Mouse (Mus musculus): Measurements from ENCODE around the gene Lsamp. TPM values are rescaled to one million over a fixed set of nuclear protein-coding genes. Genes with fewer than 3 reads are reported as not detected.

Gene Lsamp
- polyA plus RNA-seq (2014; fragmentation: Nextera tagmentation; extraction: Ambion mirVana): 0.75 and 1.3 TPM in 2 replicates

- under 1% methylated on average over 24 of the region's 24 CpGs for WGBS
- Histone ChIP-seq H3K4me3 (ENCODE audit: low read depth, low read length) (peak within 1 kb of the TSS; percentile 47), H3K27ac (ENCODE audit: low read depth, low read length) (no peak within 1 kb of the TSS), H3K9ac (ENCODE audit: low read depth, low read length) (no peak within 1 kb of the TSS), H3K4me2 (peak within 1 kb of the TSS; percentile 81), H3K4me1 (replicated peaks; ENCODE audit: control insufficient read depth, insufficient read depth, low read length) (no peaks in the 10 kb centered on the region), H3K9me3 (ENCODE audit: control insufficient read depth, low read length) (no peaks in the 10 kb centered on the region), H3K36me3 (ENCODE audit: control insufficient read depth, insufficient read depth, low read length) (no peaks in the 10 kb centered on the region), H3K27me3 (replicated peaks; ENCODE audit: control insufficient read depth, insufficient read depth, low read length) (peaks cover 5% of the 10 kb centered on the region; the same call in 1 of the 2 replicates)
- ATAC-seq (replicated peaks; ENCODE audit: low FRiP score) (peak; percentile 72), DNase-seq (ENCODE audit: low spot score) (peak; percentile 68)
Observed at GRCm38 (mm10) chr16:39984205-39984634, at the start of gene Lsamp. TSS of gene Lsamp (plus strand) at chr16:39984361.

GRCm38 (mm10) chr16:39957686-39958085 is 26.5 kb upstream of the Lsamp start:
- no peak for ATAC-seq (replicated peaks; ENCODE audit: low FRiP score)
- no peaks in the 10 kb centered on the region for H3K27me3 ChIP-seq (replicated peaks; ENCODE audit: control insufficient read depth, insufficient read depth, low read length)
- H3K9ac ChIP-seq (ENCODE audit: low read depth, low read length): no peak overlapping the region
- H3K9me3 ChIP-seq (ENCODE audit: control insufficient read depth, low read length): no peaks in the 10 kb centered on the region
- H3K4me2 ChIP-seq: no peak overlapping the region
- H3K36me3 ChIP-seq (ENCODE audit: control insufficient read depth, insufficient read depth, low read length): no peaks in the 10 kb centered on the region
- WGBS: 90% methylated on average over 2 of the region's 2 CpGs
- no peak overlapping the region for H3K4me3 ChIP-seq (ENCODE audit: low read depth, low read length)
- no peak for DNase-seq (ENCODE audit: low spot score)
- no peaks in the 10 kb centered on the region for H3K4me1 ChIP-seq (replicated peaks; ENCODE audit: control insufficient read depth, insufficient read depth, low read length)
- H3K27ac ChIP-seq (ENCODE audit: low read depth, low read length): no peak overlapping the region

DNA sequence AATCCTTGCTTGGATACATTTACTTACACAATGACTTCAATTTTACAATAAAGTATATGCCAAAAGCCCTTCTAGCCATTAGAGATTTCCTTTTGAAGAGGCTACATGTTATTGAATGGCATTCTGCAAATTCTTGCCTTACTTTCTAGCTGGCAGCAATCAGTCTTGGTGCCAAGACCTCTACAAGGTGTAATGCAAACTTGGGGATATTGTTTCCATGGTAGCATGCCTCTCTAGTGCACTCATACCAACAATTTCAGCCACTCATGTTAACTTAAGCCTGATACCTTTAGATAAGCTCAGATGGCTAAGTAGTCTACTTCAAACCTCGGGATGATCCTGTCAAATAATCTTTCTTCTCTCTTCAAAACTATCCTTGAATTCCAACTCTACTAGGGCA is 11.4 kb upstream of the Lsamp start:
- WGBS: 67% methylated on average over 1 of the region's 1 CpGs
- Histone ChIP-seq H3K36me3 (ENCODE audit: control insufficient read depth, insufficient read depth, low read length) (no peaks in the 10 kb centered on the region), H3K4me2 (no peak overlapping the region), H3K4me3 (ENCODE audit: low read depth, low read length) (no peak overlapping the region), H3K27me3 (replicated peaks; ENCODE audit: control insufficient read depth, insufficient read depth, low read length) (no peaks in the 10 kb centered on the region), H3K27ac (ENCODE audit: low read depth, low read length) (no peak overlapping the region), H3K9me3 (ENCODE audit: control insufficient read depth, low read length) (no peaks in the 10 kb centered on the region), H3K4me1 (replicated peaks; ENCODE audit: control insufficient read depth, insufficient read depth, low read length) (no peaks in the 10 kb centered on the region), H3K9ac (ENCODE audit: low read depth, low read length) (no peak overlapping the region)
- DNase-seq (ENCODE audit: low spot score) (no peak), ATAC-seq (replicated peaks; ENCODE audit: low FRiP score) (no peak)

GRCm38 (mm10) chr16:39984635-39985291 is 602 bp downstream of the Lsamp start:
- Histone ChIP-seq H3K4me1 (replicated peaks; ENCODE audit: control insufficient read depth, insufficient read depth, low read length) (no peaks in the 10 kb centered on the region), H3K4me3 (ENCODE audit: low read depth, low read length) (peak overlapping the region; percentile 47), H3K9ac (ENCODE audit: low read depth, low read length) (no peak overlapping the region), H3K9me3 (ENCODE audit: control insufficient read depth, low read length) (no peaks in the 10 kb centered on the region), H3K27ac (ENCODE audit: low read depth, low read length) (no peak overlapping the region), H3K36me3 (ENCODE audit: control insufficient read depth, insufficient read depth, low read length) (no peaks in the 10 kb centered on the region), H3K27me3 (replicated peaks; ENCODE audit: control insufficient read depth, insufficient read depth, low read length) (peaks cover 5% of the 10 kb centered on the region; the same call in 1 of the 2 replicates), H3K4me2 (peak overlapping the region; percentile 81)
- DNase-seq (ENCODE audit: low spot score): no peak
- WGBS: 3% methylated on average over 29 of the region's 29 CpGs
- ATAC-seq (replicated peaks; ENCODE audit: low FRiP score): peak; percentile 36

- no peak overlapping the region for H3K9ac ChIP-seq (ENCODE audit: low read depth, low read length)
- no peaks in the 10 kb centered on the region for H3K36me3 ChIP-seq (ENCODE audit: control insufficient read depth, insufficient read depth, low read length)
- H3K4me1 ChIP-seq (replicated peaks; ENCODE audit: control insufficient read depth, insufficient read depth, low read length): no peaks in the 10 kb centered on the region
- WGBS: 60% methylated on average over 2 of the region's 2 CpGs
- H3K9me3 ChIP-seq (ENCODE audit: control insufficient read depth, low read length): no peaks in the 10 kb centered on the region
- H3K27me3 ChIP-seq (replicated peaks; ENCODE audit: control insufficient read depth, insufficient read depth, low read length): peaks cover 5% of the 10 kb centered on the region; the same call in 1 of the 2 replicates
- no peak overlapping the region for H3K27ac ChIP-seq (ENCODE audit: low read depth, low read length)
- no peak for ATAC-seq (replicated peaks; ENCODE audit: low FRiP score)
- DNase-seq (ENCODE audit: low spot score): no peak
- no peak overlapping the region for H3K4me3 ChIP-seq (ENCODE audit: low read depth, low read length)
- no peak overlapping the region for H3K4me2 ChIP-seq
Observed at GRCm38 (mm10) chr16:39988466-39988865, 4.3 kb downstream of the Lsamp start.

DNA sequence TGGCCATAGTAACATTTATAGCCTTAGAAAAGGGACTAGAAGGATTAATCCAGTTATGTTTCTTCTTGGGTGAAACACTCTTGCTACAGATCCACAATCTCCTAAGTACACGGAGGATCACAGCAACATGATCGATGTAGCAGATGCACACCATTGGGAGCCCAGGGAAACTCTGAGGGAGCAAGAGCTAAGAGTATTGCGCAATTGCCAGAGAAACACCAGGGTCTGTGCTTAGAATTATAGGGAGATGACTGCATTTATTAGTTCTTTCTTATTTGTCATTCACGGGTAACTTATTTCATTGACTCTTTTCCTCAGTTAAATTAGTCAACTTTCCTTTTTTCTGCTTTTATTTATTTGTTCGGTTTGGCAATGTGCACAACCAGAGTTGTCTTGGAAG is 10.7 kb downstream of the Lsamp start:
- H3K9ac ChIP-seq (ENCODE audit: low read depth, low read length): no peak overlapping the region
- H3K27ac ChIP-seq (ENCODE audit: low read depth, low read length): no peak overlapping the region
- H3K27me3 ChIP-seq (replicated peaks; ENCODE audit: control insufficient read depth, insufficient read depth, low read length): no peaks in the 10 kb centered on the region
- no peak overlapping the region for H3K4me2 ChIP-seq
- DNase-seq (ENCODE audit: low spot score): no peak
- ATAC-seq (replicated peaks; ENCODE audit: low FRiP score): no peak
- WGBS: 81% methylated on average over 5 of the region's 5 CpGs
- no peak overlapping the region for H3K4me3 ChIP-seq (ENCODE audit: low read depth, low read length)
- H3K4me1 ChIP-seq (replicated peaks; ENCODE audit: control insufficient read depth, insufficient read depth, low read length): no peaks in the 10 kb centered on the region
- no peaks in the 10 kb centered on the region for H3K36me3 ChIP-seq (ENCODE audit: control insufficient read depth, insufficient read depth, low read length)
- no peaks in the 10 kb centered on the region for H3K9me3 ChIP-seq (ENCODE audit: control insufficient read depth, low read length)

DNA sequence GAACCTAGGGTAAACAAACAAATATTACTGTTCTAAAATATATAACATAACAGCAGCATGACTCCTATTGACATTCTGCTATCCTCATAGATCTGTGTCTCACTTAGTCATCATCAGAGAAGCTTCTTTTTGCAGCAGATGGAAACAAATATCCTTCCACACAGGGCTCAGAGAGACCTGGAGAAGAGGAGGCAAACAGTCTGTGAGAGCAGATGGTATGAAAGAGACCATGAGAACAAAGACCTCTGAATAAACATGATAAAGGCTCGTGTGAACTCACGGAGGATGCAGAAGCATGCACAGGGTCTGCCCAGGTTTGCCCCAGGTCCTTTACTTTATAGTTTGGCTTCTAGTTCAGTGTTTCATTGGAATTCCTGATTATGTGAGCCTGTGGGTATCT is 24.6 kb downstream of the Lsamp start:
- Histone ChIP-seq H3K27ac (ENCODE audit: low read depth, low read length) (no peak overlapping the region), H3K4me1 (replicated peaks; ENCODE audit: control insufficient read depth, insufficient read depth, low read length) (no peaks in the 10 kb centered on the region), H3K9me3 (ENCODE audit: control insufficient read depth, low read length) (no peaks in the 10 kb centered on the region), H3K36me3 (ENCODE audit: control insufficient read depth, insufficient read depth, low read length) (no peaks in the 10 kb centered on the region), H3K4me3 (ENCODE audit: low read depth, low read length) (no peak overlapping the region), H3K9ac (ENCODE audit: low read depth, low read length) (no peak overlapping the region), H3K27me3 (replicated peaks; ENCODE audit: control insufficient read depth, insufficient read depth, low read length) (no peaks in the 10 kb centered on the region), H3K4me2 (no peak overlapping the region)
- WGBS: 65% methylated on average over 2 of the region's 2 CpGs
- no peak for DNase-seq (ENCODE audit: low spot score)
- ATAC-seq (replicated peaks; ENCODE audit: low FRiP score): no peak

- 62% methylated on average over 1 of the region's 1 CpGs for WGBS
- ATAC-seq (replicated peaks; ENCODE audit: low FRiP score): no peak
Observed at GRCm38 (mm10) chr16:40011106-40011505, 26.9 kb downstream of the Lsamp start.

GRCm38 (mm10) chr16:40022611-40023010 is 38.5 kb downstream of the Lsamp start:
- Histone ChIP-seq H3K9me3 (ENCODE audit: control insufficient read depth, low read length) (no peaks in the 10 kb centered on the region), H3K9ac (ENCODE audit: low read depth, low read length) (no peak overlapping the region), H3K4me1 (replicated peaks; ENCODE audit: control insufficient read depth, insufficient read depth, low read length) (no peaks in the 10 kb centered on the region), H3K4me2 (no peak overlapping the region), H3K4me3 (ENCODE audit: low read depth, low read length) (no peak overlapping the region), H3K27me3 (replicated peaks; ENCODE audit: control insufficient read depth, insufficient read depth, low read length) (no peaks in the 10 kb centered on the region), H3K27ac (ENCODE audit: low read depth, low read length) (no peak overlapping the region), H3K36me3 (ENCODE audit: control insufficient read depth, insufficient read depth, low read length) (no peaks in the 10 kb centered on the region)
- 75% methylated on average over 3 of the region's 3 CpGs for WGBS
- ATAC-seq (replicated peaks; ENCODE audit: low FRiP score) (no peak), DNase-seq (ENCODE audit: low spot score) (no peak)

More at GRCm38 (mm10) chr16:40011106-40011505, 26.9 kb downstream of the Lsamp start:
- no peak for DNase-seq (ENCODE audit: low spot score)
- Histone ChIP-seq H3K9ac (ENCODE audit: low read depth, low read length) (no peak overlapping the region), H3K4me2 (no peak overlapping the region), H3K4me3 (ENCODE audit: low read depth, low read length) (no peak overlapping the region), H3K4me1 (replicated peaks; ENCODE audit: control insufficient read depth, insufficient read depth, low read length) (no peaks in the 10 kb centered on the region), H3K36me3 (ENCODE audit: control insufficient read depth, insufficient read depth, low read length) (no peaks in the 10 kb centered on the region), H3K27ac (ENCODE audit: low read depth, low read length) (no peak overlapping the region), H3K27me3 (replicated peaks; ENCODE audit: control insufficient read depth, insufficient read depth, low read length) (no peaks in the 10 kb centered on the region), H3K9me3 (ENCODE audit: control insufficient read depth, low read length) (no peaks in the 10 kb centered on the region)
